Mouse (Mus musculus) neutrophil, adult 5-6 weeks (primary cell): Measurements from ENCODE around the gene 2010111I01Rik. TPM values are rescaled to one million over a fixed set of nuclear protein-coding genes. Genes with fewer than 3 reads are reported as not detected.
"Not testable (repeated sequence)": the region's sequence is repeated elsewhere in the genome, so short reads cannot be mapped to it uniquely, and the experiment has no call there.

Source experiments
- ATAC-seq: fragments of 151-379, 151-347 bp; 2 replicates; pipeline ENCODE4 v1.8.0; 2017; ENCODE audit warnings: mild to moderate bottlenecking, moderate TSS enrichment; ENCODE audit not compliant: insufficient number of reproducible peaks, poor library complexity, low FRiP score, severe bottlenecking; ENCODE audit errors: extremely low read depth
- total RNA-seq: library from RNA; stranded (forward); fragments of 200-1000 nt; gene quantifications from 2 replicates; pipeline ENCODE4 v1.2.3, GENCODE M21; 2017

The 2010111I01Rik gene
- total RNA-seq, 1 experiment from 2014 or later, result 44.1 TPM

DNA sequence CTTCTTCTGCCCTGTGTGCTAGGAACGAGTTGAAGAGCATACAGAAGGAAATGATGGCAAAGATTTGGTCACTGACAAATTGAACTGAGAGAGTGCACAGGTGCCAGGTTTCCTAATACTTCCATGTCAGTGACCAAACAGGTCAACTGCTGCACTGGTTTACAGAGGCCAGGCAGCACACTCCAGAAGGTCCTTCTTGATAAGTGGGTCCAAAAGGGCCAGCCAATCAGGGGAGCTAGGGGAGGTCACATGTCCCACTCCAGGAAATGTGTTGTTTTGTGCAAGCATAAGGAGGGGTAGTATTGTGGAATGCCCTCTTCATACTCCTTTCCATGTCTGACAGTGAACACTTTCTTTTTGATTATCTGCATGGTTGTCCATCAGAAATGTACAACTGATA lies 99.0 kb downstream of the 2010111I01Rik start:
- no peak for ATAC-seq

DNA sequence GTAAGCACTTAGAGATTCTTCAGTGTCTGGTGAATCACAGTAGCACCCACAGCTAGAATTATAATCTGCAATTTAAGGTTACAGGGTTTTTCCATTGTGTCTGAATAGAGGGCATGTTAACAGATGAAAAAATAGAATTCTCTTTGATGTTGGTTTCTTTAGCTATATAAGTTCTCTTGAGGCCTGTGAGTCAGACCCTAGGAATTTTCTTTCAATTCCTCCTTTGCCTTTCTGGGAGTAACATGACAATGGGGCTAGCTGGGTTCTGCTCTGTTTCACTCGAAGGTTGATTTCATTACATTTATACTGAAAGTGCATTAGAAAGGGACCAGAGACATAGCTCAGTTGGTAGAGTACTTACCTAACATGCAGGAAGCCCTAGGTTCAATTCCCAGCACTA lies 101.9 kb downstream of the 2010111I01Rik start:
- ATAC-seq, result no peak

DNA sequence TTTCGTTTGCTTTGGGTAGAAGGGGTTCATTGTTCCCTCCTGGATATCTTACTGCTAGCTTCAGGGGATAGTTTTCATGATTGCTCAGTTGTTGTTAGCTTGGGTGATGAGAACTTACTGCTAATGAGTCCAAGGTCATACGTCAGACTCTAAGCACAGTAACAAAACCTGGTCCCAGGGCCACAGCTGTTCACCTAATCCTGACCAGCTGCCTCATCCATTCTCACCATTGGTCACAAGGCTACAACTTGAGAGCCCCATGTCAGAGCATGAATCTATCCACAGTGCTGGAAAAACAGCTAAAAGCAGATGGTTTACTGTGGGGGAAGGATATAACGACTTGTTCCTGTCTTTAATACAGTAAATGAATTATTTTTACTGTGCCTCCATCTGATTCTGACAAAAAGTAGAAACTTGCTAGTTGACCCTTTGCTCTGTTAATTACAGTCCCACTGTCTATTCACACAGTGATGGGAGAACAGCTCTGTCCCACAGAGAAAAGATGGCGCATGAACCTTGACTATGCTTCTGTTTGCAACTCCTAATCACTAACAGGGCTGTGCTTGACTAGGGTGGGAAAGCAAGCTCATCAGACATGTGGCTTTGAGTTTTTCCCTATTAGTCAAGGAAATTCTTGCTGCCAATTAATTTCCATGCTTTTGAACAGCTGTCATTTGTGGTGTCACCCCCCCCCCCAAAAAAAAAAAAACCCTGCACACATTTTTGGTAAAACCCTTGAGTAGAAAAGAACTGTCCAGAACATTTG lies 103.9 kb downstream of the 2010111I01Rik start:
- ATAC-seq, result no peak

DNA sequence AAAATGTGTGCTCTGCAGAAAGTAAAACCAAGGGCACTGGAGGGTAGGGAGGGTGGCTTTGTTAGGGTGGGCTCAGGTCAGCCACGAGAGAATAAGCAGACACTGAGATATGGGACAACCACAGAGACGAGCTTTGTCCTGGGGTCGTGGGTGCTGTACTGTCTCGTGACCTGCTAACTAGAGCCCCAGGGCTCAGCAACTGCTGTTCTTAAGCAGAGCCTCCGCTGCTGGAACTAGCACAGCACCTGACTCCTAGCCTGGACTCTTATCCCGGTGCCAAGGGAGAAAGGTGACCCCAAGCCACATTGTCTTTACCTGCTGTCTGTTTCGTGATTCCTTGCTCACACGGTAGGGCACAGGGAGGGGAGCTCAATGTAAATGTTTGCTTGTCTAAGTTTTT lies 107.2 kb downstream of the 2010111I01Rik start:
- ATAC-seq, result no peak

DNA sequence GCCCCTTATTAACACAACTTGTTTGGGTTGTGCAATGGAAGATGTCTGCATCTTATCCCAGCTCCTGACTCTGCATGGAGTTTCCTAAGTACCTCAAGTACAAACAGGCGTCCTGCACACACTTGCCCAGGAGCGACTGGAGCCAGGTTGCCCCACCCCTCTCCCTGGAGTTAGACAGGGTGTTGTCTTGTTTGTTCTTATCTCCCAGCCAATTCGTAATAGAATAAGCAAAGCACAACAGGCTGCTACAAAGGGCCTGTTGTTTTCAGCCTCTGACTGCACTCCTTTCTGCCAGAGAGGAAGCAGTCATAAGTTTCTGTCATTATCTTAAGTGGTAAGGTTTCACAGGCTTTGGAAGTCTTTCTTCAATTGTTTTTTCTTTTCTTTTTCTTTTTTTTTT lies 107.7 kb downstream of the 2010111I01Rik start:
- ATAC-seq, result no peak

DNA sequence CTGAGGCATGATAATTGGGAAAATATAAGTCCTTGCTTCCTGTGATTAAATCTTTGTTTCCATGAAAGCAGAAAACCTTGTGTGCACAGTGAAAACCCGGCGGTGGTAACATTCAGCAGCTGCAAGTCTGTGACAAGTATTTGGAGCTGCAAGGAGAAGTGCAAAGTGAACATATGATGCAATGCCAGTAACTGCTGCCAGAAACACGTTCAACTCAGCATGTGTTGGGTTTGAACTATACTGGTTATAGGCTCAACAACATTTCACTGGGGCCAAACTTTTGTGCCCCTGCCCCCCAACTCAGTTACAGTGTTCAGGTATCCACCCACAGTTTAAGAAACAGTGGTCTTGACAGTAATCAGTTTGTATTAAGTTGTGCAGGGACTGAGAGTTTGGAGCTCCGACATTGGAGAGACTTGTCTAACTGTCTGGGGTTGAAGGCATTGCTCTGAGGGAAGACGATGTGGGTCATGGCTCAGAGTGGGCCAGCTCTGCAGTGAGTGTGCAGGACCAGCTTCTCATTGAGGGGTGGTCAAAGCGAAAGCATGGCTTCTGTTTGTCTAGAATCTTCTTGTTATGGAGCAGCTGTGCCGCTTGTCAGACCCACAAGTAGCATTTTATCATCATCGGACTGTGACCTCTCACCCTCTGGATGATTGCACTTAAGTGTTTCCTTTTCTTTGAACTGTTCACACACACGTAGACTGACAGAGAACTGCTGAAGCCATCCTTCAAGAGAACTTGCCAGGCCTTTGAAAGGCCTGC lies 109.4 kb downstream of the 2010111I01Rik start:
- no peak for ATAC-seq

DNA sequence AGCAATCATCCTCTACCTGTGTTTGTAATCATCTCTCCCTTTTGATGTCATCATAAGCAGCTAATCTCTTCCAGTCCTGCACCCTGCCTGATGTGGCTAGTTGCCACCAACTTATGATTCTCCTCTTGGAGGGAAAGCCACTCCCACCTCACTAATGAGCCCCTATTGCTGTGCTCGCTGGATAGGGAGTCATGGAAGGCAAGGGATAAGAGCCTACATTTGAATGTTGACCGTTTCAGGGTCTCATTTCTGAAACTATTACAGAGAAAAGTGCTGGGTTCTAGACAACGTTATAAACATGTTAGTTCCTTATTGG lies 109.9 kb downstream of the 2010111I01Rik start:
- no peak for ATAC-seq

DNA sequence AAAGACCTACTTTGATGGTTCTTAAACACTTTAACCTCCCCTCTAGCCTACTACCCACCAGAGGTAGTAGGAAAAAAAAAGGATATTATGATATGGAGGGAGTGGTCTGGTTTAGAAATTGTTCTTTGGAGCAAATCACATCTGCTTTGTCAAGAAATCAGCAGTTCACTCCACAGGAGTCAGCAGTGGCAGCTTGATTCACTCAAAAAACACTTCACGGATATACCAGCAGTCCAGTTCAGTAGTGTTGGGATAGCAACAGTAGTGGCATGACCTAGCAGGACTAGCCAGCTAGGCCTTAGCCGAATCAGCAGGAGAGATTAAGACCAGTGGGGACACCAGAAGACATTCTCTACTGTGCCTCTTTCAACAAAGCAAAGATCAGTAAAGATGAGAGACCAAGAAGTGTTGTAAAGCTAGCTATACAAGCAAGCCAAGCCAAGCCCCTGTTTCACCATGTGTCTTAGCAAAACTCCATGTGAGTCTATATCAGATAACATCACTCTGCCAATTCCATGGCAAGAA lies 110.7 kb downstream of the 2010111I01Rik start:
- ATAC-seq, result no peak

DNA sequence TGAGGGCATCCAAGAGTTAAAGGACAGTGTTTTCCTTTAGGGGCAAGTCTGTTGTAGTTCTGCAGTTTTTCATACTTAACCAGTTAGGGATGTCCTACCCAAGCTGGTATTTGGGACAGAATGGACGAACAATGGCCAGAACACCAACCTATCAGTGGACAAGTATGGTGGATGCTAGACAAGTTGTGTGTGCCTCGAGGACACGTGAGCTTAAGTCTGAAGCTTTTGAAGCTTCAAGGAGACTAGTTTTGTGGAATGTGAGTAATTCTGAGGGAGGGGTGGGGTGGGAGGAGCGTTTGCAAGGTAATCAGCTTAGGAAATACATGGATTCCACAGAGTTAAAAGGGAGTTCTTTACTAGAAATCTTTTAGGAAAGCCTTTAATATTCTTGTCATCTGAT lies 115.5 kb downstream of the 2010111I01Rik start:
- ATAC-seq, result no peak

DNA sequence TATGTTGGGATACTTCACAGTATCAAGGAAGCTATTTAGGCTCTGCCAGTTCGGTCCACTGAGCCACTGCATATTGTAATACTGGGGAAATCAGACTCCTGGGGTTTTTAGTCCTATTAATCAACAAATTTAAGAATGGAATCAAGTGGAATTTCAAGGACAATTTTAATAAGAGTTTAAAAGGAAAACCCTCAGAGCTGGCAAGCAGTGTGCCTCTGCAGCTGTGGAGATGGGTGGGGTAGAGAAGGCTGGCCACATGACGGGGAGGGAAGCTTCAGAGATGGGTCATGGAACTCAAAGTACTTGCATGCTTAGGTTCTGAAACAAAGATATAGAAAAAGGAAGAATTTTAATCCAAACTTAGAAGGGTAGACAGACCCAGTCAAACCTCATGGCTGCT lies 116.1 kb downstream of the 2010111I01Rik start:
- no peak for ATAC-seq

DNA sequence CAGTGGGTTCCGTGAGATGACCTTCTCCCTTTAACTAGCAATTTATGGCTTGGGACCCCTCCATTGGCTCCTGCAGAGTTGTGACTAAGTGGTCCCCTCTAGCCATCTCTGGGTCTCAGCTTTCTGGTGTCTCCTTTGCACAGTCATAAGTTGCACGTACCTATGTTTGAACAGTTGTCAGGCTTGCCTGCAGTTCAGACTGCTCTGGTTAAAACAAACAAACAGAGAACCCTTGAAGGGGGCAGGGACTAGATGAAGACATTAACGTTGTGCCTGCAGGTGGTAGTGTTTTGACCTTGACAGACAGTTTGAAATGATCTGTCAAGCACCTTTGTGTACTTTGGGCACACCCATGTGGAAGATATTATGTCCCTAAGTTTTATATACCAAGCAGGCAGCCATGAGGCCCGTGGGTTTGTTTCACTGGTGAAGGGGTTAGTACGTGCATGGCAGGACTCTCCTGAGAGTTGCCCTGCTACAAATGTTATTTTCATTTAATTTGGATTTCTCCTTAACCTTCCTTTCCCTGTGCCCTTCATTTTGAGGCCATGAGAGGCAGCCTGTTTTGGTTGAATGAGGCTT lies 118.0 kb downstream of the 2010111I01Rik start:
- no peak for ATAC-seq

DNA sequence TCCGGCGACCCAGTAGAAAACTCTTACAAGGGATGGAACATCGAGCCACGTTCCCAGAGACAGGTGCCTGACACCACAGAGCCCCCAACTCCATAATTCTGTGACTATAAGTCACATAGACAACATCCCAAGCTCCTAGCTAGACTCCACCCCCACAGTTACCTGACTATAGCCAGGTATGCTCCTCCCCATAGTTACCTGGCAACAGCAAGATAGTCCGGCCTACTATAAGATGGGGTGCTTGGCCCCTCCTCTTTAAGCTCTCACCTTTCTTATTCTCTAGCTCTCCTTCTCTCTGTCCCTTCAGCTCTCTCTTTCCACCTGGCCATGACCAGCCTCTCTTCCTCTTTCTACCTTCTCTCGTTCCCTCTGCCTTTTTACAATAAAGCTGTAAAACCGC lies 118.4 kb downstream of the 2010111I01Rik start:
- not testable (repeated sequence) for ATAC-seq

DNA sequence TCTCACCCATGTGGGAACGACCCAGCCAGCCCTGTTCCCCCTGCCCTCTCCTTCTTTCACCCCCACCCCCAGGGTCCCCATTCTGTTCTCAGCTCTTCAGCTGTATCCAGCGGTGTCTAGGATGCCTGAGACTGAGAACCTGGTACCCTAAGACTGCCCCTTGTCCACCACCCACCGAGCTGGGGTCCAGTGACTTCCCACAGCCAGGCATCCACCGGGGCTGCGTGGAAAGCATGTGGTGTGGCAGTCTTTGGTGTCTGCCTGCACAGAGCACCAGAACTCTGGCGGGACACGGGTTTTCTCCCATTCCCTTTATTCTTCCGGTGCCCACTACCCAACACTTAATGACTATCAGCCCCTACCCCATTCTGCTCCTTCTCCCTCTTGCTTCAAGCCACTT lies 119.0 kb downstream of the 2010111I01Rik start:
- no peak for ATAC-seq

DNA sequence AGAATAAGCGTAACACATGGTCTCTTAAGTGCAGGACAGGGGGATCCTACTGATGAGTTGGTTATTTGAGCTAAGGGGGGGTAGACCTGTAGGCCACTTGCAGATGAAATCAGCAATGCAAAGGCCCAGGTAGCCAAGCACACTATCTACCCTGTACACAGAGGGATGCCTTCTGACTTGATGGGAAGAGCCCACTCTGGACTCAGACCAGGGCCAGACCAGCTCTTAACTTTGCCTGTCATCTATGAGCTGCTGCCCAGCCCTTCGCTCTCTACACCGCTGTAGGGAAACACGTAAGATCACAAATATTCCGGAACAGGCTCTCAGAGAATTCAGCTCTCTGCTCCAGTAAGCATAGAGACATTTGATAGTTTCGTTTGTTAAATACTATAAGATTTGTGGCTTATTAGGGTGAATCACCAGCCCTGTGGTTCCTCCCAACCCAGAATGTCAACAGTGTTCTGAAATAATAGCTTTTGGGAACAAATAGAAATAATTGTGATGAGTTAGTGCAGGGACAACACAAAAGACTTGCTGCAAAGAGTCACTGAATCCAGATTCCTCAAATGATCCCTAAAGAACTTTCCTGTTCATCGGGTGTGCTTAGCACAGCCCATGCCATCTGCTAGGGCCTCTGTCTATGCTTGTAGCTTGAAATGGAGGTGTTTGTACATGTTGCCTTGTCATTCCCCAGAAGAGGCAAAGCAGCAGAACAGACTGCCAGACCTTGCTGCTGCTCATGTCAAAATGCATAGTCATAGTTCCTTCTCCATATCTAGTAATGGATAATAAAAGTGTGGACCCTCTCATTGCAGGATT lies 123.4 kb downstream of the 2010111I01Rik start:
- no peak for ATAC-seq

DNA sequence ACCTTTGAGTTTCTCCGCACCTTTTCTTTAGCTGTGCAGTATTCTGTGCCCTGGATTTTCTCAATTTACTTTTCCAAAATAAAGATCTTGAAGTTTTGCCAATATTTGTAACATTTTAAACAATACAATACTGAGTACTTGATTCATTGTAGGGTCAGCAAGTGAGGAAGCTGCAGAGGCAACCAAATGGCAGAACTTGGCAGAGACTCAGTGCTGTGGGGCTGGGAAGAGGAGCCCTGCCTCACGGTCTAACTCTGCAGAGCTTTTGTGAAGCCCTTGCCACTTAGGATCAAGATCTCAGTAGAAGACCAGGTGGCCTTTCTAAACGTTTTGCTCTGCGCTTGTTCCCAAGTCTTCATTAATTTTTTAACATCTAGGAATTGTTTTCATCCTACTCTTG lies 124.8 kb downstream of the 2010111I01Rik start:
- ATAC-seq, result no peak

DNA sequence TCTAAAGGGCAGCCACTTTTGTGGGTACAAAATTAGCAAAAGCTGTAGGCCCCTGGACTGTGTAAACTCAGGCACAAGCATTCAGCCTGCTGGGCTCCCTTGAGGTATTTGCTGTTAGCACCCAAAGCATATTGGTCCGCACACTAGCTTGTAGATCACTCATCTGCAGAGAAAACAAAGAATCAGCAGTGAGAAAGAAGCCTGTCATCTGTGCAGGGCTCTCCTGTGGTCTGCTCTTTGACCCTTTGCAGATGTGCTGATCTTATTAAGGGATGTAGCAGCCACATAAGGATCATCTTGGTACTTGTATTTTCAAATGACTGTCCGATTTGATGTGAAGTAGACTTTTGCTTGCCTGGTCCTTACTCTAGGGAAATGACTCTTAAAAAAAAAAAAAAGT lies 126.6 kb downstream of the 2010111I01Rik start:
- no peak for ATAC-seq

DNA sequence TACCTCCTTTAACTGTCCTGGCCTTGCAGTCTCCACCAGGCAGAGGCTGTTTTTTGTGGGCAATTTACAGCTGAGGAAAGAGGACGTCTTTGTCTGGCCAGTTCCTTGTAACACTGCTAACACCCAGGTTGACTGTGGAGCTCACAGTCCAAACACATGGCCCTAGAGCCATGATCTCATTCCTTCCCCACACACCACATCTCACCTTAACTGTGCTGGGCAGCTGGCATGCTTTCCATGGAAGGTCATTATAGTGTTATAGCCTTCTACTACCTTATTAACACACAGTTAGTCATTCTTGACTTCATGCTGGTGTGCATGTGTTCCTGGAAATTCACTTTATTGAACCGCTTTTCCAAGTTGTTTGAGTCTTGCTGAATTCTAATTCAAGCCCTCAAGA lies 127.6 kb downstream of the 2010111I01Rik start:
- no peak for ATAC-seq

DNA sequence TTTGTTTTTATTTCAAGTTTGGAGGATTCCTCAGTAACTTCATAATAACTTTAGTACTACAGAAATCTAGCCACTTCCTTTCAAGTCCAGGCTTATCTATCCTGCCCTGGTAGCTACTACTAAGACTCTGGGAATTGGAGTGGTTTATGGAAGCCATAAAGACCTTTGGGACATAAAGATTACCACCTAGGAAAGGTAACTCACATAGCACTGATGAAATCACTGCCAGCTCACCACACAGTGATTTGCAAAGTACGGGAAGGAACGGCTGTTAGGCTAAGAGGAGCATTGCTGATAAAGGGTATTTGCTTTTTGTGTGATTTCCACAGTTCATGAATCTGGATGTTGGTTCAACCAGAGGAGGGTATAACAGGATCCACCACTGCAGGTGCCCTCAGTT lies 128.2 kb downstream of the 2010111I01Rik start:
- ATAC-seq, result no peak

DNA sequence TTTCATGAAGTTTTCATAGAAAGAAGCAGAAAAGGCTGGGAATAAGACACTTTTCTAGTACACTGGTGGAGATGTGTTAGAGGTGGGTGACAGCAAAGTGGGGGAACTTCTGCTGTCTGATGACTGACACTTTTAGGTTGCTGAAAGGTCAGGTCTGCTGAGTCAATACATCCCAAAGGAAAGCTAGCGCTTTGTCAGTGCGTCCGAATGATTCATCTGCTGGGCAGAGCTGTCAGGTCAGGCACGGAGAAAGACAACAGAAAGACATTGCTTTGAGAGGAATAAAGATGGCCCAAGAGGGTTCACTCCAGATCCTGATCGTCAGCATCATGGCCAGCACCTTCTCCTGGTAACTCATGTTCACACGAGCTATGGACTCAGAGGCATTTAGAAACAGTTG lies 128.9 kb downstream of the 2010111I01Rik start:
- ATAC-seq, result no peak
